Mouse (Mus musculus) CH12.LX (cell line): ENCODE measurements around the gene Tha1. TPM values are rescaled to one million over a fixed set of nuclear protein-coding genes. Genes with fewer than 3 reads are reported as not detected.
"Not testable (repeated sequence)": the region's sequence is repeated elsewhere in the genome, so short reads cannot be mapped to it uniquely, and the experiment has no call there.

Source experiments
- DNase-seq: peaks from one replicate; pipeline ENCODE4 v3.0.0-alpha.2; 2013; ENCODE audit errors: extremely low read depth
- H3K27ac ChIP-seq: 2 replicates; pipeline ENCODE4 v1.5.1; 2012; ENCODE audit warnings: low read depth, mild to moderate bottlenecking, control low read depth, moderate library complexity; ENCODE audit not compliant: insufficient read depth
- H3K27me3 ChIP-seq: replicated peaks from 2 replicates; pipeline ENCODE3; 2012; ENCODE audit warnings: inconsistent platforms
- H3K36me3 ChIP-seq, 2 experiments: replicated peaks in 1 of 2; 2 replicates each; pipeline versions ENCODE3 to v1.6.1; 2012; ENCODE audit warnings: inconsistent platforms in 1 of 2, low read length in 1 of 2, mild to moderate bottlenecking in 1 of 2, mixed read lengths in 1 of 2, moderate library complexity in 1 of 2; ENCODE audit not compliant: control insufficient read depth in 1 of 2, insufficient read depth in 1 of 2
- H3K4me1 ChIP-seq, 2 experiments: 2 replicates each; pipeline ENCODE4 v1.6.1; 2012; ENCODE audit warnings: inconsistent platforms in 1 of 2, moderate library complexity in 1 of 2; ENCODE audit not compliant: insufficient read depth in 2 of 2, control insufficient read depth in 1 of 2
- H3K4me2 ChIP-seq: 2 replicates; pipeline ENCODE4 v1.6.1; 2012; ENCODE audit warnings: low read depth, mild to moderate bottlenecking, control low read depth; ENCODE audit not compliant: poor library complexity, insufficient read depth, severe bottlenecking
- H3K4me3 ChIP-seq, 3 experiments: fragments of 150-350 bp in 1 of 3; sonication (generic) in 1 of 3; replicated peaks in 1 of 3; 2 replicates each; pipeline versions ENCODE3 to v1.5.1; 2011 to 2012; ENCODE audit warnings: low read depth in 2 of 3, low read length in 2 of 3, mild to moderate bottlenecking in 2 of 3, moderate library complexity in 2 of 3, control low read depth in 1 of 3, improper control_type of control experiment in 1 of 3, inconsistent platforms in 1 of 3, mixed read lengths in 1 of 3; ENCODE audit not compliant: poor library complexity in 1 of 3
- H3K79me2 ChIP-seq: replicated peaks from 2 replicates; pipeline ENCODE4 v1.6.1; 2012; ENCODE audit warnings: mild to moderate bottlenecking, moderate library complexity; ENCODE audit not compliant: control insufficient read depth, poor library complexity, insufficient read depth, severe bottlenecking; ENCODE audit errors: extremely low read depth
- H3K9ac ChIP-seq: 2 replicates; pipeline ENCODE4 v1.6.1; 2012; ENCODE audit warnings: low read depth, mild to moderate bottlenecking, control low read depth, moderate library complexity; ENCODE audit not compliant: insufficient read depth
- H3K9me3 ChIP-seq: replicated peaks from 2 replicates; pipeline ENCODE3; 2012; ENCODE audit warnings: low read length, inconsistent platforms, mixed read lengths
- BHLHE40 ChIP-seq: IDR thresholded peaks from 2 replicates; pipeline ENCODE4 v1.6.1; 2011; ENCODE audit warnings: mild to moderate bottlenecking, low read depth, low read length, improper control_type of control experiment
- CHD1 ChIP-seq: IDR thresholded peaks from 2 replicates; pipeline ENCODE4 v1.6.1; 2012; ENCODE audit warnings: low read depth, low read length, improper control_type of control experiment, inconsistent platforms
- CTCF ChIP-seq, 2 experiments: IDR thresholded peaks in 1 of 2; conservative IDR thresholded peaks in 1 of 2; 2 replicates each; pipeline ENCODE4 v1.5.1; 2011 to 2012; ENCODE audit warnings: low read depth in 2 of 2, low read length in 2 of 2, improper control_type of control experiment in 1 of 2, inconsistent platforms in 1 of 2, mild to moderate bottlenecking in 1 of 2, moderate library complexity in 1 of 2
- EP300 ChIP-seq: IDR thresholded peaks from 2 replicates; pipeline ENCODE4 v1.6.1; 2011; ENCODE audit warnings: low read length, improper control_type of control experiment
- JUND ChIP-seq: conservative IDR thresholded peaks from 2 replicates; pipeline ENCODE4 v1.6.1; 2011; ENCODE audit warnings: low read depth, low read length, improper control_type of control experiment
- MAFK ChIP-seq: IDR thresholded peaks from 2 replicates; pipeline ENCODE4 v1.6.1; 2011; ENCODE audit warnings: low read length, improper control_type of control experiment; ENCODE audit not compliant: insufficient replicate concordance
- MAX ChIP-seq: IDR thresholded peaks from 2 replicates; pipeline ENCODE4 v1.6.1; 2011; ENCODE audit warnings: low read length, improper control_type of control experiment
- MAZ ChIP-seq: IDR thresholded peaks from 2 replicates; pipeline ENCODE4 v1.6.1; 2012; ENCODE audit warnings: low read depth, mild to moderate bottlenecking, inconsistent platforms, low read length, improper control_type of control experiment, moderate library complexity
- MEF2A ChIP-seq: IDR thresholded peaks from 2 replicates; pipeline ENCODE4 v1.6.1; 2014; ENCODE audit warnings: low read depth, mild to moderate bottlenecking, inconsistent platforms, low read length, improper control_type of control experiment, borderline replicate concordance
- MXI1 ChIP-seq: IDR thresholded peaks from 2 replicates; pipeline ENCODE4 v1.6.1; 2011; ENCODE audit warnings: mild to moderate bottlenecking, low read depth, low read length, improper control_type of control experiment
- NELFE ChIP-seq: IDR thresholded peaks from 2 replicates; pipeline ENCODE4 v1.6.1; 2011; ENCODE audit warnings: low read depth, low read length, improper control_type of control experiment
- NRF1 ChIP-seq: IDR thresholded peaks from 2 replicates; pipeline ENCODE4 v1.6.1; 2014; ENCODE audit warnings: low read depth, mild to moderate bottlenecking, inconsistent platforms, low read length, improper control_type of control experiment, moderate library complexity
- POLR2A ChIP-seq: IDR thresholded peaks from 2 replicates; pipeline ENCODE4 v1.6.1; 2011; ENCODE audit warnings: low read depth, mild to moderate bottlenecking, improper control_type of control experiment, low read length
- POLR2AphosphoS2 ChIP-seq: IDR thresholded peaks from 2 replicates; pipeline ENCODE4 v1.6.1; 2011; ENCODE audit warnings: low read depth, low read length, improper control_type of control experiment
- RAD21 ChIP-seq: IDR thresholded peaks from 2 replicates; pipeline ENCODE4 v1.6.1; 2011; ENCODE audit warnings: low read depth, mild to moderate bottlenecking, low read length, improper control_type of control experiment, moderate library complexity
- RCOR1 ChIP-seq: conservative IDR thresholded peaks from 2 replicates; pipeline ENCODE4 v1.6.1; 2012; ENCODE audit warnings: low read depth, mild to moderate bottlenecking, inconsistent platforms, low read length, improper control_type of control experiment
- SIN3A ChIP-seq: IDR thresholded peaks from 2 replicates; pipeline ENCODE4 v1.6.1; 2012; ENCODE audit warnings: low read length, improper control_type of control experiment, inconsistent platforms
- SMC3 ChIP-seq: IDR thresholded peaks from 2 replicates; pipeline ENCODE4 v1.6.1; 2011; ENCODE audit warnings: low read depth, low read length, improper control_type of control experiment
- TBP ChIP-seq: conservative IDR thresholded peaks from 2 replicates; pipeline ENCODE4 v1.6.1; 2011; ENCODE audit warnings: low read depth, low read length, improper control_type of control experiment
- TCF12 ChIP-seq: IDR thresholded peaks from 2 replicates; pipeline ENCODE4 v1.6.1; 2014; ENCODE audit warnings: low read depth, mild to moderate bottlenecking, inconsistent platforms, low read length, improper control_type of control experiment
- UBTF ChIP-seq: IDR thresholded peaks from 2 replicates; pipeline ENCODE4 v1.6.1; 2012; ENCODE audit warnings: low read depth, mild to moderate bottlenecking, inconsistent platforms, low read length, improper control_type of control experiment, moderate library complexity
- ZC3H11A ChIP-seq: IDR thresholded peaks from 2 replicates; pipeline ENCODE4 v1.6.1; 2012; ENCODE audit warnings: low read depth, mild to moderate bottlenecking, inconsistent platforms, low read length, improper control_type of control experiment
- ZKSCAN1 ChIP-seq: IDR thresholded peaks from 2 replicates; pipeline ENCODE4 v1.6.1; 2012; ENCODE audit warnings: low read depth, inconsistent platforms, low read length, improper control_type of control experiment, borderline replicate concordance
- ZNF384 ChIP-seq: IDR thresholded peaks from 2 replicates; pipeline ENCODE4 v1.6.1; 2012; ENCODE audit warnings: low read depth, low read length, improper control_type of control experiment, inconsistent platforms
- dilution Hi-C: fragments of 300-500 bp; cut with MboI; formaldehyde crosslinking; loops from 2 replicates; pipeline ENCODE4 v1.14.3; 2020; ENCODE audit warnings: low sequenced_read_pairs; ENCODE audit not compliant: extremely low pct_unique_long_range_greater_than_20kb, extremely low pct_ligation_motif_present
- in situ Hi-C: fragments of 300-500 bp; cut with MboI; formaldehyde crosslinking; loops from 3 replicates; pipeline ENCODE4 v1.14.3; 2019; ENCODE audit warnings: low sequenced_read_pairs, low pct_ligation_motif_present, low pct_unique_long_range_greater_than_20kb, mixed read lengths
- polyA plus RNA-seq: library from polyadenylated mRNA; unstranded; fragments of >175 nt; gene quantifications from 2 replicates; pipeline ENCODE4 v1.2.1, GENCODE M21; 2012; ENCODE audit warnings: low read depth; ENCODE audit not compliant: insufficient read length
- total RNA-seq, 2 experiments: library from RNA; depleted of rRNA; stranded (reverse); fragments of 300-350 nt in 1 of 2; fragments of >200 nt in 1 of 2; gene quantifications; 2 replicates each; pipeline ENCODE4 v1.2.3; 2012 to 2014

Tha1 gene
- total and polyA plus RNA-seq, 3 experiments, result not detected

DNA sequence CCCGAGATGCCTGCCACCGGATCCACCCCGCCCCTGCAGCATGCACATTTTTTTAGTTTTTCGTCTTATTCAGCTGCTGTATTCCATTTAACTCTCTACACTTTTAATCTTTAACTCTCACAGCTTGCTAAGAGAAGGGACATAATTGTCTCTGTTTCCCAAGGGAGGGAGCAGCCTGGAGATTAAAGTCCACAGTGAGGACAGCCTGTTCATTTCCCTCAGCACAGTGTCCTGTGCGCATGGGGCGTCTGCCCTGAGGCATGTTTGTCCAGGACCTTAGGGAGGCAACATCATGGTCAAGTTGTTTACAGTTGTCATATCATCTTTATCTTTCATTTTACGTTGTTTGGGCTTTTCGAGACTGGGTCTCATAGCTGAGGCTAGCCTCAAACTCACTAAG lies 39.2 kb downstream of the Tha1 start:
- peaks cover 3 to 32% of the 10 kb centered on the region in 2 experiments for H3K36me3 ChIP-seq
- dilution Hi-C loops, result no loop called here
- no peaks in the 10 kb centered on the region for H3K9me3 ChIP-seq
- H3K27ac ChIP-seq, result no peak overlapping the region
- no peaks in the 10 kb centered on the region for H3K79me2 ChIP-seq
- in situ Hi-C loops, result no loop called here
- no peak for DNase-seq
- TF ChIP-seq SMC3 (no peak), ZC3H11A (no peak), MAFK (no peak), MAZ (no peak), NELFE (no peak), MEF2A (no peak)
- TF ChIP-seq, all 38 proteins: peak for 0
- Histone ChIP-seq H3K4me3 (no peak overlapping the region), H3K27me3 (no peaks in the 10 kb centered on the region), H3K4me1 (peaks cover 5 to 33% of the 10 kb centered on the region in 2 experiments), H3K9ac (no peak overlapping the region), H3K4me2 (no peak overlapping the region)

DNA sequence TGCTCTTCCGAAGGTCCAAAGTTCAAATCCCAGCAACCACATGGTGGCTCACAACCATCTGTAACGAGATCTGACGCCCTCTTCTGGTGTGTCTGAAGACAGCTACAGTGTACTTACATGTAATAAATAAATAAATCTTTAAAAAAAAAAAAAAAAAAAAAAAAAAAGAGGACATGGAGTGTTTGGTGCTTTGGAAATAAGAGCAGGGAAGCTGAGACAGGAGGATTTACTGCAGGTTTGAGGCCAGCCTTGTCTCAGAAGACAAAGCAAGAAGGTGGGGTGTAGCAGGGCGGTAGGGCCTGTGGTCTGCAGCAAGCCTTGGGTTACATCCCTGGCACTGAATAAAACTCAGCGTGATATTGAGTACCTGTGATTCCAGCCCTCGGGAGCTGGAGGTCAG lies 39.8 kb downstream of the Tha1 start:
- H3K79me2 ChIP-seq, H3K4me2 ChIP-seq, H3K4me3 ChIP-seq, DNase-seq, H3K27ac ChIP-seq, in situ Hi-C loops, dilution Hi-C loops, H3K27me3 ChIP-seq, H3K9me3 ChIP-seq, H3K9ac ChIP-seq: not testable (repeated sequence)
- peaks cover 11 to 39% of the 10 kb centered on the region in 2 experiments for H3K4me1 ChIP-seq
- TF ChIP-seq CTCF (conservative IDR thresholded peaks at IDR 0.05 in 1 of 2, IDR thresholded peaks at IDR 0.05 in 1 of 2; ENCODE audit: low read depth in 2 of 2, low read length in 2 of 2) (peak in 1 of 2 experiments; percentile 10; a peak in 1 of 4 replicates), ZNF384 (peak; percentile 67)
- peaks cover 3 to 29% of the 10 kb centered on the region in 2 experiments for H3K36me3 ChIP-seq

- Histone ChIP-seq H3K27me3 (no peaks in the 10 kb centered on the region), H3K9me3 (no peaks in the 10 kb centered on the region), H3K27ac (peak overlapping the region; percentile 52), H3K9ac (peak overlapping the region; percentile 35), H3K4me3 (peak overlapping the region; percentile 51 to 65 (median 62)), H3K4me2 (peak overlapping the region; percentile 75), H3K79me2 (peaks cover 4% of the 10 kb centered on the region), H3K4me1 (peaks cover 11 to 39% of the 10 kb centered on the region in 2 experiments), H3K36me3 (peaks cover 3 to 28% of the 10 kb centered on the region in 2 experiments)
- in situ Hi-C loops (no loop called here), dilution Hi-C loops (no loop called here)
- peak; percentile 97 for DNase-seq
- TF ChIP-seq TCF12, result peak; percentile 38; the same call in 1 of the 2 replicates
- no peak for TF ChIP-seq NRF1
- no peak for TF ChIP-seq RCOR1
- TF ChIP-seq UBTF, result 0 out of 2 replicates have a peak, but pooled peaks have one; percentile 59
- peak; percentile 65 for TF ChIP-seq POLR2A
- TF ChIP-seq CHD1, result no peak
- TF ChIP-seq JUND, result no peak
- no peak for TF ChIP-seq ZC3H11A
- TF ChIP-seq EP300, result no peak; the same call in 1 of the 2 replicates
- peak; percentile 62; the same call in 1 of the 2 replicates for TF ChIP-seq BHLHE40
- TF ChIP-seq POLR2AphosphoS2, result peak; percentile 47; the same call in 1 of the 2 replicates
- peak; percentile 81 for TF ChIP-seq MAX
- TF ChIP-seq CTCF (conservative IDR thresholded peaks at IDR 0.05 in 1 of 2, IDR thresholded peaks at IDR 0.05 in 1 of 2; ENCODE audit: low read depth in 2 of 2, low read length in 2 of 2), result peak; percentile 66 to 92
- peak; percentile 99 for TF ChIP-seq SIN3A
- peak; percentile 27; the same call in 1 of the 2 replicates for TF ChIP-seq MEF2A
- no peak for TF ChIP-seq ZKSCAN1
- TF ChIP-seq TBP, result peak; percentile 78; the same call in 1 of the 2 replicates
- TF ChIP-seq RAD21, result peak; percentile 65
- TF ChIP-seq SMC3, result peak; percentile 63
- TF ChIP-seq MXI1, result peak; percentile 90
Observed at GRCm38 (mm10) chr11:117832086-117832969, 41.0 kb downstream of the Tha1 start.
